Mouse (Mus musculus) fat pad, adult 2 months (tissue): ENCODE data around the gene Zxdc.

ENCODE experiments used
- DNase-seq: peaks from one replicate; pipeline ENCODE4 v3.0.0-alpha.2; 2011; ENCODE audit warnings: low read depth, low spot score; ENCODE audit errors: extremely low read depth

Gene Zxdc

DNA sequence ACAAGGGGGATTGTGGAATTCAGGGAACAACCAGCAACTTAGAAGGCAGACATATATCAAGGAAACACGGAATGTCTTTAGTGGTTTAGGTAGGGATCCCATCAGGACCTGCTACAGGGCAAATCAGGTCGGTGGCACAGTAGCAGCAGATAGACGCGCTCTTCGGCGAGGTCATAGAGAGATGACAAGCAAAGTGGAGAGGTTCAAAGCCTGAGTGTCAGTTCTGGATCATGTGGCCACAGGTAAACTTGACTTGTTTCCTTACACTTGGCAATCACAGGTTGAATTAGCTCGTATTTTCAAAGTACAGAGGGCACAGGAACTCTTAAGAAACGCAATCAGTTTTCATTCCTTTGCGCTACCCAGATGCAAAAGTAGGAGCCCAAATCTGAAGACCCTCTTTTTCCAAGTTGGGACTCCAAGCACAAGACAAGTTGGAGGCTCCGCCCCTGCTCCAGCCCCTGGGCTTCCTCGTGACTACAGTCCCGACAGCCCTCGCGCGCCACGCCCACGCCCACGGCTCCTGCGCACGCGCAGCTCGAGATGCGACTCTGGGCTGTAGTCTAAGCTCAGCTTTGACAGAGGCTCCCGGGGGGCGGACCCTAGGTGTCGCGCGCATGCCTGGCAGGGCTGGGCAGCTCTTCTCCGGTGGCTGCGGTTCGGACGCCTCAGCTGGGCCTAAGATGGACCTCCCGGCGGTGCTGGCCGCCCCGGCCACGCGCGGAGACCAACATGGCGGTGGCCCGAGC, at the start of gene Zxdc:
TSS of gene Zxdc (plus strand) at position 517 of the 749 bp plus-strand sequence.
- peak; percentile 46 for DNase-seq

DNA sequence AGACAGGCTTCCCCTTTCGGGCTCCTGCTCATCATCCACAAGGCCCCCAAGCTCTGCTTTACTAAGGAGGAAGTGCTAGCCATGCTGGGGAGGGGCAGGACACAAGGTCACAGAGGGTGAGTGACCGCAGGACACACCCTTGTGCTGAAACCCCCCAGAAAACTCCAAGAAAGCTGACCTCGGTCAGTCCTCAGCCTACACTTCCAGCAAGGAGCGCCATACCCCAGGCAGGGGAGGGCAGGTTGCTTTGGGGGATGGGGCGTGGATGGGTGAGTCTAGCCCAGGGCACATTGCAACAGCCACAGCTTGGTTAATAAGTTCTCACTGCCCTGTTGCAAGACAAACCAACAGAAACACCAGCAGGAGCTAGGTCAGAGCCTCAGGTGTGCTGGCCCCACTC, 48.9 kb upstream of the Zxdc start:
- no peak for DNase-seq

DNA sequence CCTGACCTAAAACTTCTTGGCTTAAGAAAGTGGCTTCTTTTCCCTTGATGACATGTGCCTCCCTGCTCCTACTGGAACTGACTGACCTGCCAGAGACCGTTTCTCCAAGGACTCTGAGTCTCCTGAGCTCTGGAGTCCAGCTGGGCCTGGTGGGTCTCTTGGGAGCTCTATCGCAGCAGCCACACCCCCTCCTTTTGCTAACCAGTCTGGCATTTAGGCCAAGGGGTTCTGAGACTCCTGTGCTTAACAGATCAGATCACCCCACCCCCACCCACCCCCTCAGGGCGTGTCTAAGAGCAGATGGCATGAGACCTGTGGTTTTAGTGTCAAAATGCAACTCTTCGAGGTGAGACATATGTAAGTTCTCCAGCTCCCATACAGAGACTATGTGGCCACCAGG, 47.5 kb upstream of the Zxdc start:
- DNase-seq = no peak

DNA sequence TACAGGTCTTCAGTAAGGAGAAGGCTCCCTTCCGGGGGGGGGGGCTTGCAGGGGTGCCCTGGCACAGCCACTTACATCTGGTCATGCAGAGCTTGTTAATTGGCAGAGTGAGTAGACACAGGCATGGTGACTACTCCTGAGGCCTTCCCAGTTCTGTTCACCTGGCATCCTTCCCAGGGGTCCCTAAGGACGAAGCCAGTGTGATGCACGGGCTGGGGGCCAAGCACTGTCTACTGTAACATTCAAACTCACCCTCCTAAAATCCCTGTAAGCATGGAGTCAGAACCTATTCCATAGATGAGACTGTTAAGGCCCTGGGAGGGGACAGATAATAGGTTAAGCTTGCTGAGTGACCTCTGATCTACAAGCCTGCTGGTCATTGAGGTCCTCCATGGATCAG, 45.3 kb upstream of the Zxdc start:
- DNase-seq = no peak

DNA sequence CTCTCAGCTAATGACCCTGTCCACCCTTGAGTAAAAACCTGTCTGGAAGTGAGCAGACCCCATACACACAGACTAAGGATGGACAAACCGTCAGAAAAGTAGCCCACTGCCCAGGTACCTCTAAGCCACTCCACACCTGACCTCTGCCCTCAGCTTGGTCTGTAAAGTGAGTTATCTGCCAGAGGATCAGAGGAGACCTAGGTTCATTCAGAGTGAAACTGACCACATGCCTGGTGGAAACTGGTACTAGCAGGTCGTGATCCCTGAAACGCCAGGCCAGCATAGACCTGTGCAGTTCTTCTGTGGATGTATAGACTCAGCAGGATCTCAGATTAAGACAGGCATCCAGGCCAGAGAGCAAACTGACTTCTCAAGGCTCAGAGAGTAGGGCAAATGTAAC, 44.8 kb upstream of the Zxdc start:
- no peak for DNase-seq

DNA sequence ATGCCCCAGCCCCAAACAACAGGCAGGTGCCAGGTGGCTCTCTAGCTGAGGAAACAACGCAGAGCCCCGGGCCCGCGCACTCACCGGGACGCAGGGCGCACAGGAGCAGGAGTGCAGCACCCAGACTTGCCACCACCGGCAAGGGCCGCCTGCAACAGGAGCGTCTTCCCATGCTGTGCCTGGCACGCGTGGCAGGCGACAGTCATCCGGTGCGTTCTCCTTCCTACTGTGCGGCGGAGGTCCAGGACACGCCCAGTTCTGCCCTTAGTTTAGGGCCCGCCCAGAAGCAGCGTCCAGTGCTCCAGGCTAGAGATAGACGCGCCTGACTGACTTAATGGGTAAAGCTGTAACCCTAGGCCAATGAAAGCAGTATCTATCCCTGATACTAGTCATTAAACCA, 44.3 kb upstream of the Zxdc start, which contains the start of gene Chst13:
TSS of gene Chst13 (minus strand) at position 195 of the 400 bp plus-strand sequence.
- DNase-seq = no peak

DNA sequence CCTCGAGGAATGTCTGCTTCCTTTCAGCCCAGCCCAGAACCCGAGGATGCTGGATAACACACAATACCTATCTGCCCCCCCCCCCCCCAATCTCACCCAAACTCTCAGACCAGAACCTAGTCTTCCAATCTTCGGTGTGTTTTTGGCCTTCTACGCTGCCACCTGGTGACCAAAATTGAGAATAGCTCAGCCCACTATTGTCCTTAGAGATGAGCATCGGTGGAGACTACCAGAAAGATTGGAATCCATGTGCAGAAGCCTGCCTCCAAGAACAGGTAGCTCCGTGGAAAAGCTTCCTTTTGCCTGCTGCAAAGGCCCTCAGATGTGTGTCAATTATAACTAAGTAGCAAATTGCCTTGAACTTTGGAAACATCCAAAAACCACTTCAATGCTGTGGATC, 41.6 kb upstream of the Zxdc start:
- DNase-seq = no peak

DNA sequence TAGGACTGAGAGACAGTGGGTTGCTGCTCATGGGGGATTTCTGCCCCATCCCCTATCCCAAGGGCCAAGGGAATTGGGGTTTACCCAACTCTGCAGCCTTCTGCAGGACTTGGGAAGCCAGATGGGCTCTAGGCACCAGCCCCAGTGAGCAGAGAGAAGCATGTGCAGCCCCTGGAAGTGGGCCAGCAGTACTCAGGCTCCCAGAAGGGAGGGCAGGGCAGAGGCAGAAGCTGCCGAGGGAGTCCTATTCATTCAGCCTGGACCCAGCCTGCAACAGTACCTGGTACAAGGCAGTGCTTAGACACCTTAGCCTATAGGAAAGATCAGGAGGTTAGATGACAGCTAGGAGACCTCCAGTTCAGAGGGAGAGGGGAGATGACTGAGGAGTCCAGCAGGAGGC, 39.3 kb upstream of the Zxdc start:
- no peak for DNase-seq

DNA sequence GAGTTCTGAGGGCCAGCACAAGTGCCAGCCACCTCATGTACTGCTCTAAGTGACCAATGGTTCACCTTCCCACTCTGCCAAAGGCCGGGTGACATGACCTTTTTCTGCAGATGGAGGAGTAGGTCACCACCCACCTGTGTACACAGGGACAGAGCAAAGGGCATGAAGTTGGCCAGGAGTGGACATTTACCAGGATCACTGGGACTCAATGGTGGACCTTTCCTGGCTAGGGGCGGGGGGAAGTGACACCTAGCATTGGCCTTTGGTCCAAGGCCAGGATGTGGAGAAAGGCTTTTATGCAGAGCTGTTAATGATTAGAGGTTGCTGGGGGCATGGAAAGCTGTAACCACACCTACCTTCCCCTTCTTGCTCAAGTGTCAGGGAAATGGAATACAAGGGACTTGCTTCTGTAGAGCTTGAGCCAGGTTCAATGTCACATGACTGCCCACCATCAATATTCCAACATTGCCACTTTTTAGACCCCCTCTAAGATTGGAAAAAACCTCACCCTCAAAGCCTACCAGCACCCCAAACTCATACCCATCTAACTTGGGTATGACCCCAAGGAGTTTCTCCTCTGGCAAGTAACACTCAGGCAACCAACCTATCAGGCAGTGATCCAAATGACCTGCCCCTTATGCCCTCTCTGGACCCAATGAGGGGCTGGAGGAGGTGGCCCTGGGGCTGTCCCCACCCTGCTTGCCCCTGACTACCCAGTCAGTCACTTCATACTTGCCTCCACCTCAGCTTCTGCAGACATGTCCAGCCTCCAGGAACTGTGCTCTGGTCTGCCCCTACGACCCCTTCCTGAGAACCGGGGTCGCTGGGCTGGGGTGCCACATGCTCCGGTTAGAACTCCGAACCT, 36.5 kb upstream of the Zxdc start, which contains the start of gene Uroc1:
TSS of gene Uroc1 (plus strand) at position 724 of the 865 bp plus-strand sequence.
- no peak for DNase-seq

DNA sequence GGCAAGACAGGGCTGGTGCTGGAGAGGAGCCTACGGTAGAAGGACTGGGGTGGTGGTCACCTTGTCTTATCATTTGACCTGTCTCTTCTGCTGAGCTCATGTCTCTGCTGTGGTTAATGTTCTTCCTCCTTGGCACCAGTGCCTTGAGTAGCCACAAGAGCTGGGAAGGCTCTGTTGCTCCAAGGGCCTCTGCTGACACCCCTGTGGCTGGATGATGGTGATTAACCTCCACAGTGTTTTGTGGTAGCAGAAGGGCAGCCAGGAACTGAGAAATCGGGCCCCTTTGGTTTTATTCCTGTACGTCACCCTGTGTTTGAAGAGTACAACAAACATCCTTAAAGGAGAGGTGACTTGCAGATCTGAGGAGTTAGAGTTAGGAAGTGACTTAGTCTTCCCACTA, 35.0 kb upstream of the Zxdc start:
- no peak for DNase-seq

DNA sequence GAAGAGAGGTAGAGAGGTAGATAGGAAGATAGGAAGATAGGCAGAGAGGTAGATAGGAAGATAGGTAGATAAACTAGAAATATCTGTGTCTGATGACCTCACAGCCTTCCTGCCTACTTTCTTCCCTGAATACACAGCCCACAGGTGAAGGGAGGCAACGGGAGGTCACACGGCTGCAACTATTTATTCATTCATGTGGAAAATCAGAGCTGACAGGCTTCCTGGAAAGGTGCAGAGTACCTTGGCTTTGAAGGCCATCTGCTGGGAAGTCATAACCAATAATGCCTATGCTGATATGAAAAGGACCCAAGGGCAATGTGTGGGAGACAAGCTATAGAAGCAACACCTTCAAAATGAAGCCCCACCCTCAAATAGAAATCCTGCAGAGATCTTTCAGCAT, 26.9 kb upstream of the Zxdc start:
- no peak for DNase-seq

DNA sequence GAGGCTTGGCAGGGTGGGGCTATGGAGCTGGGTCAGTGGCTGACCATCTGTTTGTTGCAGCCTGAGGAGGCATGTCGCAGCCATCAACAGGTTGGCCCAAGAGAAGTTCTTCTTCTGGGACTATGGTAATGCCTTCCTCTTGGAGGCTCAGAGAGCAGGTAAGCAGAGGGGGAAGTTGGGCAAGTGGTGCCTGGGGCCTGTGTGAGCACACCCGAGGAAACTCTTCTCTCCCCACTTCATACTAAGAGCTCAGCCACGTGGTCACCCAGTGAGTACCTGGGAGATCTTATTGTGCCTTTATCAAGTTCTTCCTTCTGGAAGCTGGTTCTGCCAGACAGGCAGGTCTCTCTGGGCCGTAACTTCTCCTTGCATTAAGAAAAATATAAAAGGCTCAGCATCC, 22.1 kb upstream of the Zxdc start:
- DNase-seq = no peak

DNA sequence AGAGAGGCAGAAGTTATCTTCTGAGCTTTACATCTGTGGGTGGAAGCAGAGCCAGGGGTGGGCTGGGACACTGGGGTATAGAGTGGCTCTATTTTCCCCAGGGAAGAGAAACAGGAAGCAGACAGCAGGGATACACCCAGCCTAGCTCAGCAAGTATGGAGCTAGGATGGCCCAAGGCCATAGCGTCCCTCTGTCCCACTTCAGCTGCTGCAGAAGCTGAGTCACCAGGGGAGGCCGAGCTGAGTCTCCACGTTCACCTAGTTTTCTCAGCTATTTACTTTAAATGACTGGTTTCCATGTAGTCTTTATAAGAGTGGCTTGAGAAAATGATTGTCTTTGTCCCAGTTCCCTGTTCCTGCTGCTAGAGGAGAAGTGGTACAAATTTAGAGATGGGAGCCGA, 20.8 kb upstream of the Zxdc start:
- no peak for DNase-seq

DNA sequence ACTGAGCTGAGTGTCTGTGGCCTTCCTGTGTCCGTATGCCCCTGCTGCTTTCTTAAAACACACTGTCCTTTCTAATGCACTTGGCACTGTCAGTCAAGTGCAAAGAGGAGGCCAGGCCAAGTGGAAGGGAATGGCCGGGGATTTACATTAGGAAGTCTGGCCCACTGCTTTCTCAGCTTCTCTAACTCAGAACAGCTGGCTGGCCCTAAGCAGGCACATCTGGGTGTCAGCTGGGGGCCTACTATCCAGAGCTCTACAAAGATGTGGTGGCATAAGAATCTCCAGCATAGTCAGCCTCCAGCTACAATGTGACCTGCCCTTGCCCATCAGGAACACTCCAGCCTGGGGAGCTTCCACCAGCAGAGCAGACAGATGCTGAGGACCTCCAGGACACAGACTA, 19.3 kb upstream of the Zxdc start:
- DNase-seq = no peak

DNA sequence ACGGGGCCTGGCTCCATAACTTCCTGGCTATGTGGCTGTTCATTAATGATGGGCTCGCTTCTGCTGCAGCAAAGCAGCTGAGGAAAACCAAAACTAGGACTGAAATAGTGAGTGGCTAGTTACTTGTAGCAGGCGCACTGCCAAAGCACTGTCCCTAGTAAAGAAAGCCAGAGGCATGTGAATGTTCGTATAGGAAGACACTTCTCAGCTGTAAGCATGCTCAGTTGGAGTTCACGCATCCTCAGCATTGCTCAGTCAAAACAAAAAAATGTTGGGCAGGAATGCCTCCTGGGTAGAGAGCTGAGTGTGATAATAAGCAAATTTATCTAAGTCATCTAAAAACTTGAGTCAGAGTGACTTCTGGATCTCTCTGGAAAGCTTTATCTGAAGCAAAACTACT, 11.2 kb upstream of the Zxdc start:
- DNase-seq = no peak

DNA sequence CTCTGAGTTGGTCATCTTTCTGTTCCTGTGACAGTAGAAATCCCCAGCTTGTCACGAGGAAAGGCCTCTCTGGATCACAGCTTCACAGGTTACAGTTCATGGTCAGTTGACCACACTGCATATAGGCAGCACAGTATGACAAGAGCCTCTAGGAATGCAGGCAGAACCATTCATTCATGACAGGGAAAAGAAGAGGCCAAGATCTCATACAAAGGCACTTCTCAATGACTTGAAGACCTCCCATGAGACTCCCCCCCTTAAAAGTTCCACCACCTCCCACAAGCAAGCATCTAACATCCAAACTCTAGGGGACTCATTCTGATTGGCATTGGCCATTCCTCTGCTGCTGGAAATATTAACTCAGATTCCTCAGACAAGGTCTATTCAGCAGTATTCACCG, 9.8 kb upstream of the Zxdc start:
- DNase-seq = no peak

DNA sequence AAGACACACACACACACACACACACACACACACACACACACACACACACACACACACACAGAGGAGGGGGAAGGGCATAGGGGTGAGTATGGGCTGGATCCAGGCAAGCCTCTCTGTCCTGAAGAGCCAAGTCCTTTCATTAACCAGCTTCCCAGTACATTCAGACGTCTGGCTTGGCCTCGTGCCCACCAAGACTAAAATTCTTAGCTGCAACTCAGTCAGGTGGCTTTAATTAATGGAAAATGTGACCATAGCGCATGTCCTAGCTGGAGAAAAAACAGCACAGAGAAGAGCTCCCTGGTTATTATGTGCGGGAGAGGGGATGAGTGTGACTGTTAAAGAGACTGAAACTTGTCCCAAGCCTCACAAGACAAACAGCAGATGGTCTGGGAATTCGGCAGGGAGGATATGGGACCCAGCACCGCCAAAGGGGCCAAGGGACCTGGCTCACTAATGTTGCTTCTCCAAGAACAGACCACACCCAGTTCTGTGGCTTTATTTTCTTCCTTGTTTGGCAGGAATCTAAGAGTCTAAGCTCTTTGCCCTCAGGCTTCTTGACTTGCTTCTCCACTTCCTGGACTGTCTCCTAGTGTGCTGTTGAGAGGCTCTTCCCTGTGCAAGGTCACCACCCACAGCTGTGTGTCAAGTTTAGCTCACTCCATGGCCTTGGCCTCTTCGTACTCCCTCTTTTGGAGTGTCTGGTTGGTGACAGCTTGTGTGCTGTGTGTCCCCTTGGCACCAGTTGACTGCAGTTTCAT, 9.1 kb upstream of the Zxdc start:
- DNase-seq = peak; percentile 91

DNA sequence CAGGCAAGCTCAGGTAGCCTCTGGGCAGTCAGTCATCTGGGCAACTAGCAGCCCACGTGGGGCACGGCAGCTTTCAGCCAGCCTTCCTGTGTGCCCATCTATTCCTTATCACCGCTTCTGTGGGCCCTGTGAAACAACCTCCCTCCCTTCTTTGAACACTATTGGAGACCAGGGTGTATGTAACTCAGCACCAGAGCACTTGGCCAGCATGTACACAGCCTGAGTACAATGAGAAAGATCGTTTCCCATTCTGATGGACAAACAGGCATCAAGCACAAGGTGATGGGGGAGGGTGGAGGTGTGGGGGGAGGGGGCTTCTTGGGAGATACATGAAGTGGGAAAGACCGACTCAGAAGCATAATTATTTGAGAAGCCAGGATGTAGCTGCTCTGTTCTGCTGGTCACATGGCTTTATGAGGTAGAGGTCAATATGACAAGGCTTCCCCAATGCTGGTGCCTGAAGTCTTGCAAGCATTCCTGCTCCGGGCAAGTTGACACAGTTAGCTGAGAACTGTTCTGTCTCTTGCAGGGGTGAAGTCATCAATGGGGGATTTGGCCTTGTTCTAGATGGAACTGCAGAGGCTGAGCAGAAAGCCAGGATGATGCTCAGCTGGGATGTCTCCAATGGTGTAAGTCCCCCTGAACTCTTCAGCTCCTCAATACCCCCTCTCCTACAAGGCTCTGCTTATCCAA, 8.2 kb upstream of the Zxdc start:
- DNase-seq = no peak

DNA sequence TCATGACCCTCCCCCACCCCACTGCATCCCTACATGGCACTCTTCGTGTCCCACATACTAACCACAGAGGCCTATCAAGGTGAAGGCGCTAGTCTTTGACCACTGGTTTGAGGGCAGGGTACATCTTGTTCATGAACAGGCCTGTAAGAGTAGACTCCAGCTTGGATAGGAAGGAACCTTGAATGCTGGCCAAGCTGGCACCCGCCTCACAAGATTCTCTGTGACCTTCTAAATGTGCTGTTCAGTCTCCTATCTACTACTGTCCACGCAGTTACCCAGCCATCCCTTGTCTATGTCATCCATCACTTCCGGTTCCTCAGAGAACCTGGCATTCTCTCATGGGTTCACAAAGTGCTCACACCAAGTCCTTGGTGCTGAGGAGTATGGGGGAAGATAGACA, 6.0 kb upstream of the Zxdc start:
- no peak for DNase-seq

DNA sequence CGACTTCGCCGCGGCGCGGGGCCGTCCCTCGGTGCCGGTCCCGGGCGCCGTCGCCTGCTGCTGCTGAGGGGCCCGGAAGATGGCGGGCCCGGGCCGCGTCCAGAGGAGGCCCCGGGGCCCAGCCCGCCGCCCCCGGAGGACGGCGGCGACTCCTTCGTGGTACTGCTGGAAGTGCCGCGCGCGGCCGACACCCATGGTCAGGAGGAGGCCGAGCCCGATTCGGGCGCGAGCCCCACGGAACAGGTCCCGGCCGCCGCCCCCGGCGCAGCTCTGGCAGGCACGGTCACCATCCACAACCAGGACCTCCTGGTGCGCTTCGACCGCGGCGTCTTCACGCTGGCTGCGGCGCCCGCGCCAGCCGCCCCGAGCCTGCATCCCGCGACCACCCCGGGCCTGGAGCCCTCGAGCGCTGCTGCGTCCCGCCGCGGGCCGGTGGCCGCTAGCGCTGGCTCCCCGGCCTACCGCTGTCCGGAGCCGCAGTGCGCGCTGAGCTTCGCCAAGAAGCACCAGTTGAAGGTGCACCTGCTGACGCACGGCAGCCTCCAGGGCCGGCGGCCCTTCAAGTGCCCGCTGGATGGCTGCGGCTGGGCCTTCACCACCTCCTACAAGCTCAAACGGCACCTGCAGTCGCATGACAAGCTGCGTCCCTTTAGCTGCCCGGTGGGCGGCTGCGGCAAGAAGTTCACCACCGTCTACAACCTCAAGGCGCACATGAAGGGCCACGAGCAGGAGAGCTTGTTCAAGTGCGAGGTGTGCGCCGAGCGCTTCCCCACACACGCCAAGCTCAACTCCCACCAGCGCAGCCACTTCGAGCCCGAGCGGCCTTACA, 647 bp downstream of the Zxdc start:
- no peak for DNase-seq
